Mouse (Mus musculus) liver, adult 2 months (tissue): ENCODE data around the gene Pear1. TPM values are rescaled to one million over a fixed set of nuclear protein-coding genes. Genes with fewer than 3 reads are reported as not detected.
A peak's percentile ranks its signal among the peaks of the same experiment; 100 is the strongest.

ENCODE experiments used
- DNase-seq: peaks from one replicate; pipeline ENCODE4 v3.0.0-alpha.2; 2011; ENCODE audit warnings: low read depth, low spot score; ENCODE audit errors: extremely low read depth
- H3K27ac ChIP-seq: fragments of 200-500 bp; replicated peaks from 2 replicates; pipeline ENCODE4 v1.5.1; 2012; ENCODE audit warnings: low read depth, mild to moderate bottlenecking, control low read depth, inconsistent platforms, low read length; ENCODE audit not compliant: insufficient read depth
- H3K27me3 ChIP-seq: fragments of 200-500 bp; 2 replicates; pipeline ENCODE4 v1.6.1; 2012; ENCODE audit warnings: mild to moderate bottlenecking, moderate library complexity, low read length, inconsistent platforms; ENCODE audit not compliant: control insufficient read depth, insufficient read depth
- H3K36me3 ChIP-seq: fragments of 200-500 bp; 2 replicates; pipeline ENCODE4 v1.6.1; 2012; ENCODE audit warnings: low read length, inconsistent platforms; ENCODE audit not compliant: control insufficient read depth, insufficient read depth
- H3K4me1 ChIP-seq: fragments of 200-500 bp; 2 replicates; pipeline ENCODE4 v1.6.1; 2011; ENCODE audit warnings: low read length; ENCODE audit not compliant: control insufficient read depth, insufficient read depth
- H3K4me3 ChIP-seq: fragments of 200-500 bp; 2 replicates; pipeline ENCODE4 v1.5.1; 2011; ENCODE audit warnings: low read depth, mild to moderate bottlenecking, control low read depth, low read length, moderate library complexity; ENCODE audit not compliant: insufficient read depth
- H3K79me2 ChIP-seq: fragments of 200-500 bp; 2 replicates; pipeline ENCODE4 v1.6.1; 2012; ENCODE audit warnings: inconsistent platforms, mild to moderate bottlenecking, low read length, moderate library complexity; ENCODE audit not compliant: control insufficient read depth, insufficient read depth
- H3K9ac ChIP-seq: fragments of 200-500 bp; 2 replicates; pipeline ENCODE4 v1.6.1; 2012; ENCODE audit warnings: low read depth, mild to moderate bottlenecking, control low read depth, inconsistent platforms, low read length
- CTCF ChIP-seq: fragments of 200-500 bp; IDR thresholded peaks from 2 replicates; pipeline ENCODE4 v1.5.1; 2011; ENCODE audit warnings: low read depth, low read length, control low read depth
- POLR2A ChIP-seq: fragments of 200-500 bp; IDR thresholded peaks from 2 replicates; pipeline ENCODE4 v1.6.1; 2011; ENCODE audit warnings: low read length, control low read depth; ENCODE audit not compliant: insufficient read depth; ENCODE audit errors: extremely low read depth
- WGBS: fragments of 180-500 bp; shearing (Covaris S2); methylation state at CpG from one replicate; pipeline ENCODE4 v1.1.7; 2018; 5-methylcytosine and 5-hydroxymethylcytosine counted together
- polyA plus RNA-seq: library from polyadenylated mRNA; depleted of rRNA; stranded (reverse); fragments of >200 nt; gene quantifications from 2 replicates; pipeline ENCODE4 v1.2.3, GENCODE M21; 2012
- total RNA-seq: library from RNA; depleted of rRNA; stranded (reverse); fragments of >200 nt; gene quantifications from 2 replicates; pipeline ENCODE4 v1.2.3, GENCODE M21; 2014

Pear1 gene
- total and polyA plus RNA-seq, 2 experiments: 2.3 to 12.7 TPM

GRCm38 (mm10) chr3:87733984-87734761 is 89.9 kb downstream of the Pear1 start:
- Histone ChIP-seq H3K4me1 (no peaks in the 10 kb centered on the region), H3K27me3 (no peaks in the 10 kb centered on the region), H3K9ac (no peak overlapping the region), H3K27ac (no peak overlapping the region), H3K79me2 (no peaks in the 10 kb centered on the region), H3K4me3 (no peak overlapping the region), H3K36me3 (peaks cover 47% of the 10 kb centered on the region)
- DNase-seq: no peak
- WGBS: 90% methylated on average over 11 of the region's 11 CpGs
- TF ChIP-seq POLR2A (no peak), CTCF (no peak)

DNA sequence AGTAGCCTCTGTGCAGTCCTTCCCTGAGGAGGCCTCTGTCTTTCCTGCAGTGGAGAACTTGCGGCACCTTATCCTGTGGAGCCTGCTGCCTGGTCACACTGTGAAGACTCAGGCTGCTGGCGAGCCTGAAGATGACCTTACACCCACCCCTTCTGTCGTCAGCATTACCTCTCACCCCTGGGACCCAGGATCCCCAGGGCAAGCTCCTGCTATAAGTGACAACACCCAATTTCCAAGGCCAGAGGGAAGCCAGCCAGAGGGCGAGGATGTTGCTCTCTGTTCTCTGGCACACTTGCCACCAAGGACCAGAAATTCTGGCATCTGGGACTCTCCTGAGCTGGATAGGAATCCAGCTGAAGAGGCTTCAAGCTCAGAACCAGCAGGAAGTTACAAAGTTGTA is 91.0 kb downstream of the Pear1 start:
- peak; percentile 6 for DNase-seq
- Histone ChIP-seq H3K27ac (no peak overlapping the region), H3K4me3 (no peak overlapping the region), H3K36me3 (peaks cover 54% of the 10 kb centered on the region), H3K9ac (no peak overlapping the region), H3K27me3 (no peaks in the 10 kb centered on the region), H3K4me1 (no peaks in the 10 kb centered on the region), H3K79me2 (no peaks in the 10 kb centered on the region)
- 72% methylated on average over 4 of the region's 4 CpGs for WGBS
- TF ChIP-seq POLR2A: no peak
- TF ChIP-seq CTCF: no peak

DNA sequence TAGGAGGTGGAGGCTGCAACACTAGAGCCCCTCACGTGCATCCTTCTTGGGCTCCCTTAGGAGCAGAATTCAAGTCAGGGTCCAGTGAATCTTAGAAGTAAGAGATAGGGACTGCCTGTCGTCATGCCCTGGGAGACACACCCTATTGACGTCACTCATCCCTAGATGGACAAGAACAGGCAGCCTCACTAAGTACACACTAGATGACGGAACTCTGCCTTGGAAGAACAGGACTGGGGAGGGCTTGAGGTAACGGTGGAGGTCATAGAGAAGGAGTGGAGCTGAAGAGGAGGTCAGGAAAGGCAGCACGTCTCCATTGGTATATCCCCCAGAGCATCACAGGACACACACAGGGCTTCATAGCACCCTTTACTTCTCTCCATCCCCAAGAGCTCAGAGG is 95.4 kb downstream of the Pear1 start:
- Histone ChIP-seq H3K27ac (no peak overlapping the region), H3K79me2 (no peaks in the 10 kb centered on the region), H3K27me3 (no peaks in the 10 kb centered on the region), H3K4me1 (no peaks in the 10 kb centered on the region), H3K4me3 (no peak overlapping the region), H3K36me3 (peaks cover 69% of the 10 kb centered on the region), H3K9ac (no peak overlapping the region)
- WGBS: 91% methylated on average over 6 of the region's 6 CpGs
- DNase-seq: no peak
- TF ChIP-seq CTCF: no peak
- TF ChIP-seq POLR2A: no peak

DNA sequence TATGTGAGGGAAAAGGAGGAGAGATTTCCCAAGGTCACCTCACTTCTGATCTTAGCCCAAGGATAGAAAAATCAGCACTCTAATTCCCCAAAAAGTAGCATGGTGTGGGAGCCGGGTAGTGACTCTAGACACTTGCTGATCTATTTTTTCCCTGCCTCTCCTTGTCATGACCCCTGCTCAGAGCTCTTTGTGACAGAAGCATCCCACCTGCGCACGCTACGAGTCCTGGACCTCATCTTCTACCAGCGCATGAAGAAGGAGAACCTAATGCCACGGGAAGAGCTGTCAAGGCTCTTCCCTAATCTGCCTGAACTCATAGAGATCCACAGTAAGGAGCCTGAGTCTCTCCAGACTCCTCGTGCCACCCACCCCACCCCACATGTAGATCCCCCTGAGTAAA is 97.9 kb downstream of the Pear1 start:
- no peak for TF ChIP-seq CTCF
- no peak for TF ChIP-seq POLR2A
- Histone ChIP-seq H3K4me1 (no peaks in the 10 kb centered on the region), H3K9ac (no peak overlapping the region), H3K36me3 (peaks cover 68% of the 10 kb centered on the region), H3K27ac (no peak overlapping the region), H3K4me3 (no peak overlapping the region), H3K79me2 (no peaks in the 10 kb centered on the region), H3K27me3 (no peaks in the 10 kb centered on the region)
- WGBS: 97% methylated on average over 7 of the region's 7 CpGs
- no peak for DNase-seq

DNA sequence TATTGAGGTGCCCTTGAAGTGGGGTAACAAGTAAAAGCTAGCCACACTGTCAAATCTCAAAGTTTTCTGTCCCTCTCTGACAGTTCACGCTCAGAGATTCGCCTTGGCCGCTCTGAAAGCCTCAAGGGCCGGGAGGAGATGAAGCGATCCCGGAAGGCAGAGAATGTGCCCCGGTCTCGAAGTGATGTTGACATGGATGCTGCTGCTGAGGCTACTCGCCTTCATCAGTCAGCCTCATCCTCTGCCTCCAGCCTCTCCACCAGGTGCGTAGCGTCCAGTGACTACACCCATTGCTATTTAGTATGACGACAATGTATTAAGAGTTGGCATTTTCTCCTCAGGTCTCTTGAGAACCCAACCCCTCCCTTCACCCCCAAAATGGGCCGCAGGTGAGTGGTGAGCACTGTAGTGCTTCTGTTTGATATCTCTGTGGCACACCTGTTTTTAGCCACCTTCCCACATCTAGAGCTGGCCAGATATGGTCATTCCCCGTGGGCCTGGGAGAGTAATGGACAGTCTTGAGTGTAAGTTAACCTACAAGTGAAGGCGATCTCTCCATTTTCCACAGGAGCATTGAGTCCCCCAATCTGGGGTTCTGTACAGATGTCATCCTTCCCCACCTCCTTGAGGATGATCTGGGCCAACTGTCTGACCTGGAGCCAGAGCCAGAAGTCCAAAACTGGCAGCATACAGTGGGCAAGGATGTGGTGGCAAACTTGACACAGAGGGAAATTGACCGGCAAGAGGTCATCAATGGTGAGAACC is 98.5 kb downstream of the Pear1 start:
- DNase-seq: no peak
- H3K27me3 ChIP-seq: no peaks in the 10 kb centered on the region
- 98% methylated on average over 16 of the region's 16 CpGs for WGBS
- H3K27ac ChIP-seq: no peak overlapping the region
- H3K79me2 ChIP-seq: no peaks in the 10 kb centered on the region
- peaks cover 70% of the 10 kb centered on the region for H3K36me3 ChIP-seq
- H3K9ac ChIP-seq: no peak overlapping the region
- H3K4me3 ChIP-seq: no peak overlapping the region
- H3K4me1 ChIP-seq: no peaks in the 10 kb centered on the region
- TF ChIP-seq CTCF (no peak), POLR2A (no peak)

- no peak for DNase-seq
- H3K79me2 ChIP-seq: no peaks in the 10 kb centered on the region
- no peak overlapping the region for H3K4me3 ChIP-seq
- peaks cover 68% of the 10 kb centered on the region for H3K36me3 ChIP-seq
- WGBS: 85% methylated on average over 6 of the region's 6 CpGs
- H3K27me3 ChIP-seq: no peaks in the 10 kb centered on the region
- TF ChIP-seq CTCF (no peak), POLR2A (no peak)
- H3K4me1 ChIP-seq: no peaks in the 10 kb centered on the region
- H3K27ac ChIP-seq: no peak overlapping the region
- H3K9ac ChIP-seq: no peak overlapping the region
Observed at GRCm38 (mm10) chr3:87724556-87724955, 99.5 kb downstream of the Pear1 start.
